Mouse (Mus musculus) CH12.LX (cell line): ENCODE results near the gene Samd11. TPM values are rescaled to one million over a fixed set of nuclear protein-coding genes. Genes with fewer than 3 reads are reported as not detected.

Experiments used
- polyA plus RNA-seq: library from polyadenylated mRNA; unstranded; fragments of >175 nt; gene quantifications from 2 replicates; pipeline ENCODE4 v1.2.1, GENCODE M21; 2012; ENCODE audit warnings: low read depth; ENCODE audit not compliant: insufficient read length
- total RNA-seq, 2 experiments: library from RNA; depleted of rRNA; stranded (reverse); fragments of 300-350 nt in 1 of 2; fragments of >200 nt in 1 of 2; gene quantifications; 2 replicates each; pipeline ENCODE4 v1.2.3; 2012 to 2014

Samd11 gene
- total and polyA plus RNA-seq, 3 experiments, result 0.47 to 3.5 TPM; not detected in 1

Other genes starting within 250 kb of the Samd11 start
- 21.7 and 28.2 TPM in 2 replicates for gene Tnfrsf4, start 241.8 kb downstream of the Samd11 start, total RNA-seq (2012; rRNA removed)
- 73.5 and 86.1 TPM in 2 replicates for gene Tnfrsf4, start 241.8 kb downstream of the Samd11 start, total RNA-seq (2014; rRNA removed)
- 63.8 and 81.1 TPM in 2 replicates for gene Tnfrsf4, start 241.8 kb downstream of the Samd11 start, polyA plus RNA-seq
- 52.1 and 76.1 TPM in 2 replicates for gene Tnfrsf18, start 229.5 kb downstream of the Samd11 start, total RNA-seq (2012; rRNA removed)
- gene Tnfrsf18, start 229.5 kb downstream of the Samd11 start, total RNA-seq (2014; rRNA removed), result 48.8 and 50.7 TPM in 2 replicates
- 38.8 and 48.4 TPM in 2 replicates for gene Tnfrsf18, start 229.5 kb downstream of the Samd11 start, polyA plus RNA-seq
- 0.04 TPM in 1 of 2 replicates, not detected in the other for gene Ttll10, start 196.2 kb downstream of the Samd11 start, total RNA-seq (2012; rRNA removed)
- gene Ttll10, start 196.2 kb downstream of the Samd11 start, total RNA-seq (2014; rRNA removed), result not detected in 2 replicates
- not detected in 2 replicates for gene Ttll10, start 196.2 kb downstream of the Samd11 start, polyA plus RNA-seq
- gene 9430015G10Rik, start 145.7 kb downstream of the Samd11 start, total RNA-seq (2012; rRNA removed), result 34.3 and 37.7 TPM in 2 replicates
- gene 9430015G10Rik, start 145.7 kb downstream of the Samd11 start, total RNA-seq (2014; rRNA removed), result 29.8 and 31.1 TPM in 2 replicates
- 29.8 and 33.2 TPM in 2 replicates for gene 9430015G10Rik, start 145.7 kb downstream of the Samd11 start, polyA plus RNA-seq
- gene Rnf223, start 125.1 kb downstream of the Samd11 start, total RNA-seq (2012; rRNA removed), result 0.21 and 0.29 TPM in 2 replicates
- 0.07 and 0.18 TPM in 2 replicates for gene Rnf223, start 125.1 kb downstream of the Samd11 start, total RNA-seq (2014; rRNA removed)
- gene Rnf223, start 125.1 kb downstream of the Samd11 start, polyA plus RNA-seq, result 0.55 and 0.80 TPM in 2 replicates
- 5.0 and 10.6 TPM in 2 replicates for gene Agrn, start 58.2 kb downstream of the Samd11 start, total RNA-seq (2012; rRNA removed)
- gene Agrn, start 58.2 kb downstream of the Samd11 start, total RNA-seq (2014; rRNA removed), result 1.6 and 1.7 TPM in 2 replicates
- gene Agrn, start 58.2 kb downstream of the Samd11 start, polyA plus RNA-seq, result 3.1 and 3.4 TPM in 2 replicates
- gene Isg15, start 54.8 kb downstream of the Samd11 start, total RNA-seq (2012; rRNA removed), result 4.5 and 6.8 TPM in 2 replicates
- 4.8 TPM in 2 replicates for gene Isg15, start 54.8 kb downstream of the Samd11 start, total RNA-seq (2014; rRNA removed)
- gene Isg15, start 54.8 kb downstream of the Samd11 start, polyA plus RNA-seq, result 6.0 and 10.4 TPM in 2 replicates
- 0.80 and 1.6 TPM in 2 replicates for gene AW011738, start 52.4 kb downstream of the Samd11 start, total RNA-seq (2012; rRNA removed)
- gene AW011738, start 52.4 kb downstream of the Samd11 start, total RNA-seq (2014; rRNA removed), result 0.15 TPM in 1 of 2 replicates, not detected in the other
- gene AW011738, start 52.4 kb downstream of the Samd11 start, polyA plus RNA-seq, result 0.14 and 0.20 TPM in 2 replicates
- 0.04 and 0.08 TPM in 2 replicates for gene Perm1, start 39.8 kb downstream of the Samd11 start, total RNA-seq (2012; rRNA removed)
- not detected in 2 replicates for gene Perm1, start 39.8 kb downstream of the Samd11 start, total RNA-seq (2014; rRNA removed)
- gene Perm1, start 39.8 kb downstream of the Samd11 start, polyA plus RNA-seq, result 0.43 and 0.50 TPM in 2 replicates
- 8.2 and 9.7 TPM in 2 replicates for gene Plekhn1, start 20.8 kb downstream of the Samd11 start, total RNA-seq (2012; rRNA removed)
- gene Plekhn1, start 20.8 kb downstream of the Samd11 start, total RNA-seq (2014; rRNA removed), result 3.3 TPM in 2 replicates
- 6.5 and 7.2 TPM in 2 replicates for gene Plekhn1, start 20.8 kb downstream of the Samd11 start, polyA plus RNA-seq
- gene Noc2l, start 19.6 kb downstream of the Samd11 start, total RNA-seq (2012; rRNA removed), result 197 and 200 TPM in 2 replicates
- 157 and 173 TPM in 2 replicates for gene Noc2l, start 19.6 kb downstream of the Samd11 start, total RNA-seq (2014; rRNA removed)
- 244 and 265 TPM in 2 replicates for gene Noc2l, start 19.6 kb downstream of the Samd11 start, polyA plus RNA-seq
- gene Vmn2r-ps159, start 75.4 kb upstream of the Samd11 start, total RNA-seq (2012; rRNA removed), result 0.04 TPM in 1 of 2 replicates, not detected in the other
- not detected in 2 replicates for gene Vmn2r-ps159, start 75.4 kb upstream of the Samd11 start, total RNA-seq (2014; rRNA removed)
- gene Vmn2r-ps159, start 75.4 kb upstream of the Samd11 start, polyA plus RNA-seq, result not detected in 2 replicates